Mouse (Mus musculus) thymus, postnatal 14 days (tissue): ENCODE results near the gene Ano4.
A peak's percentile ranks its signal among the peaks of the same experiment; 100 is the strongest.

ENCODE experiments used
- DNase-seq: peaks from one replicate; pipeline ENCODE4 v3.0.0; 2021

Ano4 gene

GRCm38 (mm10) chr10:89273001-89273680 is 71.4 kb downstream of the Ano4 start:
- DNase-seq, result no peak

- no peak for DNase-seq
Measured at GRCm38 (mm10) chr10:89267312-89267711, 77.2 kb downstream of the Ano4 start.

- no peak for DNase-seq
Measured at GRCm38 (mm10) chr10:89263396-89263795, 81.2 kb downstream of the Ano4 start.

- no peak for DNase-seq
Measured at GRCm38 (mm10) chr10:89257457-89258381, 86.8 kb downstream of the Ano4 start.

GRCm38 (mm10) chr10:89256762-89257456 is 87.7 kb downstream of the Ano4 start:
- no peak for DNase-seq

- no peak for DNase-seq
Measured at GRCm38 (mm10) chr10:89254765-89255164, 89.8 kb downstream of the Ano4 start.

- DNase-seq, result no peak
Measured at GRCm38 (mm10) chr10:89253799-89254198, 90.8 kb downstream of the Ano4 start.

GRCm38 (mm10) chr10:89252636-89253035 is 91.9 kb downstream of the Ano4 start:
- DNase-seq, result no peak

GRCm38 (mm10) chr10:89243808-89244207 is 100.8 kb downstream of the Ano4 start:
- DNase-seq, result no peak

- DNase-seq, result peak; percentile 5
Measured at GRCm38 (mm10) chr10:89224524-89224923, 120.0 kb downstream of the Ano4 start.

GRCm38 (mm10) chr10:89222284-89222989 is 122.1 kb downstream of the Ano4 start:
- no peak for DNase-seq

- DNase-seq, result no peak
Measured at GRCm38 (mm10) chr10:89216078-89216477, 128.5 kb downstream of the Ano4 start.

GRCm38 (mm10) chr10:89205858-89206257 is 138.7 kb downstream of the Ano4 start:
- peak; percentile 19 for DNase-seq

GRCm38 (mm10) chr10:89196444-89196843 is 148.1 kb downstream of the Ano4 start:
- no peak for DNase-seq

- DNase-seq, result no peak
Measured at GRCm38 (mm10) chr10:89195068-89195467, 149.5 kb downstream of the Ano4 start.

- no peak for DNase-seq
Measured at GRCm38 (mm10) chr10:89194440-89194839, 150.1 kb downstream of the Ano4 start.

GRCm38 (mm10) chr10:89177921-89178320 is 166.6 kb downstream of the Ano4 start:
- DNase-seq, result no peak

- DNase-seq, result no peak
Measured at GRCm38 (mm10) chr10:89164533-89164932, 180.0 kb downstream of the Ano4 start.

- no peak for DNase-seq
Measured at GRCm38 (mm10) chr10:89155502-89155901, 189.1 kb downstream of the Ano4 start.

- DNase-seq, result no peak
Measured at GRCm38 (mm10) chr10:89154797-89155465, 189.6 kb downstream of the Ano4 start.

- no peak for DNase-seq
Measured at GRCm38 (mm10) chr10:89149166-89149565, 195.4 kb downstream of the Ano4 start.

- no peak for DNase-seq
Measured at GRCm38 (mm10) chr10:89121391-89121790, 223.2 kb downstream of the Ano4 start.
